Mouse (Mus musculus): ENCODE data around the gene Iqsec1.

Gene Iqsec1

GRCm38 (mm10) chr6:90727826-90728225, 260.7 kb downstream of the Iqsec1 start:
- no peak for DNase-seq (ENCODE audit: low read depth)

DNA sequence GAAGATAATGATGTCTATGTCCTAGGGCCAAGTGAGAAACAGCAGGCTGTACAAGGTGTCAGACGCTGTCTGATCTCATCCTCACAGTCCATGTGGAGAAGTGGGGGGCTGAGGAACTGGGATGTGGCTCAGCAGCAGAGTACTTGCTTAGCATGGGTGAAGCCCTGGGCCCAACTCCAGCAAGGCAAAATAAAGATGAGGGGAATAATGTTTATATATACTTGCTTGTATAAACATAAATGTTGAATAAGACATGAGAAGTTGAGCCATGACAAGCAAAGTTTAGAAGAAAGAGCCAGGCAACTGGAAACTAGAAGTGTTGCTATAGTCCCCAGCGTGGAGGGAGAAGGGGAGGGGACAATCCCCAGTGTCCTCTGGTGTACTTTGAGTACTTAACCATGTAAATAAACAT, 261.8 kb downstream of the Iqsec1 start:
- no peak for DNase-seq (ENCODE audit: low read depth)

GRCm38 (mm10) chr6:90725526-90725925, 263.0 kb downstream of the Iqsec1 start:
- no peak for DNase-seq (ENCODE audit: low read depth)

- DNase-seq (ENCODE audit: low read depth) = no peak
These were observed 265.5 kb downstream of the Iqsec1 start for GRCm38 (mm10) chr6:90722993-90723392.

DNA sequence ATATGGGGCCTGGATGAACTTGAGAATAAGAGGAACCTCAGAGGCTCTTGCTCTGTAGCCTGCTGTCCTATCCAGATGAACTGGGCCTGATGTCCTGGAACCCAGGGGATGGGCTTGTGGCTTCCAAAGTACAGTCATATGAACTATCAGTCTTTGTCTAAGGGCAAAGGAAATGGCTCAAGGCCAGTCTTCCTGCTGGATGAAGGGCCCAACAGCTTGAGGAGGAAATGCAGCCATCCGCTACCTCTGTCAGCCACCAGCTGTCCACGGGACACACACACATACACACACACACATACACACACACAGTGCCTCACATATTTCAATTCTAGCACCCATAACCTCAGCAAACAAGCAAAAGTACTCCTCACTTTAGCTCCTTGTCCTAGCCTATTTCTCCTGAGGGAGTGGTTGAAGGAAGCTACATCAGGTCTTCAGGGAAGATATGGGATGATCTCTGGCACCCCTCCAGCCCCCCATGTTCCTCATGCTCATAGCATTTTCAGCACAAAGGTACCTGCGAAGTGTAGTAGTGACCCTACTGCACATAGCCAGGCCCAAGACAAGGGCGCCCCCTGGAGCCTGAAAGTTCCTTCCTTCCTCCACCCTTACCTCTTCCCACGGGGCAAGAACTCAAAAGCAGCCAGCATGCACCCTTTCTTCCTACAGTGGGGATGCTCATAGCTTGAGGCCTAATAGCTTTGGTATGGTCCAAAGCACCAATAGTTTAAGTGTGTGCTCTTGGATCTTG, 267.3 kb downstream of the Iqsec1 start:
- DNase-seq (ENCODE audit: low read depth) = peak; percentile 51

DNA sequence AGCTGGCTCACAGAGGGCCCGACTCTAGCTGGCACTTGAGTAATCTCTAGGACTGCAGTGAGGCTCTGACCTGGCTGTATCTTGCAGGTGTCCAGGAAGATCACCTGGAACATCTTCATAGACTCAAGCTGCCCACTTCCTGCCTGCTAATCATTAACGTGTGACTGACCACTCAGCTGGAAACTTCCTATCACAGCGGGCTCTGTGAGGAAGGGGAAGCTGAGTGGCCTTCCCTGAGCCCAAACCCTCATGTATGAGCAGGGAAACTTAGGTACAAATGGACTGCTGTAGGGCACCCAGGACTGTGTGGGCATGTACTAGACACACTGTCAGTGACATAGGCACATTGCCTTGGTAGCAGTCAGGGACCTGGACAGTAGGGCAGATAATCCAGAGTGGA, 268.3 kb downstream of the Iqsec1 start:
- DNase-seq (ENCODE audit: low read depth) = no peak

- DNase-seq (ENCODE audit: low read depth) = no peak
These were observed 269.1 kb downstream of the Iqsec1 start for GRCm38 (mm10) chr6:90719402-90719801.

GRCm38 (mm10) chr6:90718477-90718876, 270.0 kb downstream of the Iqsec1 start:
- no peak for DNase-seq (ENCODE audit: low read depth)

DNA sequence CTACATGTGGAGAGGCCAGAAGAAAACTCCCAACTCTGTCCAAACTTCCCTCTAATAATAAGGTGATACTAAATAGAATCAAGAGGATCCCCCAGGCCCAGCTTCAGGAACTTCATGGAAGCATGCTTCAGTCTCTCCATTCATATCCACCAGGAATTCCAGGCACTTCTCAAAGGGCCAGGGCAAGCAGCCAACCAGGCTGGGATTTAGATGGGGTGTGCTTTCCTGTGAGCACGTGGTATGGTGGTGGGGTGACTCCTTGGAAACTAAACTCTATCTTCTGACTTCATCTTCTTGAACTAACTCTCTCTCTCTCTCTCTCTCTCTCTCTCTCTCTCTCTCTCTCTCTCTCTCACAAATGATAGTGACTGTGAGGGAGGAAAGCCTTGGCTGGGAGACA, 270.8 kb downstream of the Iqsec1 start:
- DNase-seq (ENCODE audit: low read depth) = no peak

- DNase-seq (ENCODE audit: low read depth) = no peak
These were observed 271.6 kb downstream of the Iqsec1 start for GRCm38 (mm10) chr6:90716853-90717252.

GRCm38 (mm10) chr6:90716066-90716704, 272.3 kb downstream of the Iqsec1 start:
- DNase-seq (ENCODE audit: low read depth) = peak; percentile 68

DNA sequence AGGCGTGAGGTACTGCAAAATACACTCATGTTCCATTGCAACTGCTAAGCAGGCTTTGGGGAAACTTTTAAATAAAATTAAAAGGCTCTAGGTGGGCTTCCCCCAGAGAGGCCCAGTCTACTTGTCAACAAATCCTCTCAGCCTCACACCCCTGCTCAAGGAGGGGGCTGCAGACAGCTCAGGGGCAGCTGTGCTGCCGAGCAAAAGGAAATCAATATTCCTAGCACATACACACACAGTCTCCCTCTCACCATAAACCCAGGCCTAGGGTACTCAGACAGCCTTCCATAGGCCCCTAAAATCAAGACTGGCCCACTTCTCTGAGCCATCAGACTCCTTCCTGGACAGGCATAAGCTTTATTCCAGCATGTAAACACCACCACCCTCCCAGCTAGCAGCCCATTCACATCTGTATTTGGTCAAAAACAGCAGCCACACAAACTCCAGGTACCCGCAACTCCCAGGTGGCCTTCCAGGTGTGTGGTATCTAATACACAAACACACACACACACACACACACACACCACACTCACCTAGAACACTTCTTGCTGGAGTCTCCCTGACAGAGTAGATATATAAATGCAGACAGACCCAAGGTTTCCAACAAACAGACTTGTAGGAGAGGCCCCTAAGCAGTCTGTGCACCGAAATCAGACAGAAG, 273.1 kb downstream of the Iqsec1 start:
- DNase-seq (ENCODE audit: low read depth) = no peak

DNA sequence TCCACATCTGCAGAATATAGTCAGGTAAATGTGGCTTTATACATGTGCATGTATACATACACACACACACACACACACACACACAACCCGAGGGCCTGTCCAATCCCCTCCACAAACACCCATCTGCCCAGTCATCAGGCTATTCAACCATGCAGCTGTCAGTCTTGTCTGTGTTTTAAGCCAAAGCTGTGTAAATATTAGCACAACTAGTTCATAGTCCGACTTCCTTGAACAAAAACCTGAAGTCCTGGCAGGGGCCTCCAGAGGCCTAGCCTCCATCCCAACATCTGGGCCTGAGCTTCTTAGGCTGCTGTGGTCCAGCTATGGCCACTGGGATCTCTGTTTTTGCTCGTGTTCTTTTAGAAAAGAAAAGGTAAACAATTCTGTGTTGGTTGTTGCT, 274.8 kb downstream of the Iqsec1 start:
- DNase-seq (ENCODE audit: low read depth) = no peak

GRCm38 (mm10) chr6:90712486-90713480, 275.7 kb downstream of the Iqsec1 start:
- no peak for DNase-seq (ENCODE audit: low read depth)

- no peak for DNase-seq (ENCODE audit: low read depth)
These were observed 276.4 kb downstream of the Iqsec1 start for GRCm38 (mm10) chr6:90712063-90712462.

GRCm38 (mm10) chr6:90711476-90712035, 276.9 kb downstream of the Iqsec1 start:
- no peak for DNase-seq (ENCODE audit: low read depth)

GRCm38 (mm10) chr6:90710778-90711177, 277.7 kb downstream of the Iqsec1 start:
- no peak for DNase-seq (ENCODE audit: low read depth)

DNA sequence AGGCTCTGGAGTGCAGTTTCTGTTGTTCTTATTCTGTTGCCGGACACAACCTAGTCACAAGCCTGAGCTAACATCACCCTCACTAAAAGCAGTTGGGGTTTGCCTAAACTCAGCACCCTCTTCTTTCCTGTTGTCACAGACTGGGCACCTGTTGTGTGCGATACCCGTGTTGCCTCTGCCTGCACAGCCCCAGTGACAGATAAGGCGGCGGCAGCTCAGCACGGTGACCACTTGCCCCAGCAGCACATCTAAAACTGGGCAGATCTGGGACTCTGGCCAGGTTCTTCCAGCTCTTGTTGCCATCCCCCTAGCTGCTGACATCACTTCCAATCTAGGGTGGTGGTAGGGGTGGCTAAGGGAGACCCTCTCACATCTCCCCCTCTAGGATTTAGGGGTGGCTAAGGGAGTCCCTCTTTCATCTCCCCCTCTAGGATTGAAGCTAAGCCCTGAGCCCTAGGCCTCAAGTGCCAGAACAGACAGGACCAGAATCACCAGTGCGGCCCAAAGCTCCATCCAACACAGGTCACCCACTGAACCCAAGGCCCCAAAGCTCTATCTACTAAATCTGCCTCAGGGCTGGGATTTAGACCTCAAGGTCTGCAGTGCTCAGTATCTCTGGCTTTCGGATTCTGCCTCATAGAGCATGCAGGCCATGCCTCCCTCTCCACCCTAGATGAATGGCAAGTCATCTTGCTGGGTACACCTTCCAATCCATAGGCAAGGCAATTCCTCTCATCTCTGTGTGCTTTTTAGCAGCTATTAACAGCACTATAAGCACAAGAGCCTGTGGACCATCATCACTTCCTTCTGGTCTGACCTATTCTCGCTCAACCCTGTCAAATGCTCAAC, 278.3 kb downstream of the Iqsec1 start:
- no peak for DNase-seq (ENCODE audit: low read depth)

DNA sequence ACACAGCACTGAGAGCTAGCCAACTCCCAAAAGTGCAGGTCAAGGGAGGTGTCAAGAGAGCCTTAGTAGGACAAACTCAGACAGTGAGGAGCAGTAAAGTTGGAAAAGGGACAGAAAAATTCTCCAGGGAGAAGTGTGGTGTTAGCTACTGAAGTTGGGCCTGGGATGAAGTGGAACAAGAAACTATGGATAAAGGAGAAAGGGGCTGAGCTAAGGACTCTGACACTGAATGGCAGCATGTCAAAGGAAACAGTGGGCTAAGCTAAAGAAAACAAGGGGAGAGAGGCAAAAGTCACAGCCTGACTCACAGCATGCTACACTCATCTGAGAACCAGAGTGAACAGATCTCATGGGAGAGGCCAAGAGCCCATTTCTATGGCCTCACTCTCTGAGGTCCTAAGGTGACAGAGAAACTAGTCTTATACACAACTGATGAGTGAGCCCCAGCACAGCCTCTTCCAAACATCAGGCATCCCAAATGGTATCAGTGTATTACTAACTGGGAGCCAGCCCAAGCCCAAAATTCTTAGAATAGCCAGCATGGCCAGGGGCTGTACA, 280.3 kb downstream of the Iqsec1 start:
- no peak for DNase-seq (ENCODE audit: low read depth)

- DNase-seq (ENCODE audit: low read depth) = no peak
These were observed 281.3 kb downstream of the Iqsec1 start for GRCm38 (mm10) chr6:90707143-90707542.

All from naive thymus-derived CD4-positive, alpha-beta T cell, adult 2 months (primary cell).